Mouse (Mus musculus) spleen, postnatal 4 days (tissue): ENCODE results near the gene Map4k3.
"Not testable (repeated sequence)": the region's sequence is repeated elsewhere in the genome, so short reads cannot be mapped to it uniquely, and the experiment has no call there.

ENCODE experiments used
- DNase-seq, 2 experiments: peaks; one replicate each; pipeline ENCODE4 v3.0.0; 2022; ENCODE audit warnings: low spot score in 2 of 2

Map4k3 gene

DNA sequence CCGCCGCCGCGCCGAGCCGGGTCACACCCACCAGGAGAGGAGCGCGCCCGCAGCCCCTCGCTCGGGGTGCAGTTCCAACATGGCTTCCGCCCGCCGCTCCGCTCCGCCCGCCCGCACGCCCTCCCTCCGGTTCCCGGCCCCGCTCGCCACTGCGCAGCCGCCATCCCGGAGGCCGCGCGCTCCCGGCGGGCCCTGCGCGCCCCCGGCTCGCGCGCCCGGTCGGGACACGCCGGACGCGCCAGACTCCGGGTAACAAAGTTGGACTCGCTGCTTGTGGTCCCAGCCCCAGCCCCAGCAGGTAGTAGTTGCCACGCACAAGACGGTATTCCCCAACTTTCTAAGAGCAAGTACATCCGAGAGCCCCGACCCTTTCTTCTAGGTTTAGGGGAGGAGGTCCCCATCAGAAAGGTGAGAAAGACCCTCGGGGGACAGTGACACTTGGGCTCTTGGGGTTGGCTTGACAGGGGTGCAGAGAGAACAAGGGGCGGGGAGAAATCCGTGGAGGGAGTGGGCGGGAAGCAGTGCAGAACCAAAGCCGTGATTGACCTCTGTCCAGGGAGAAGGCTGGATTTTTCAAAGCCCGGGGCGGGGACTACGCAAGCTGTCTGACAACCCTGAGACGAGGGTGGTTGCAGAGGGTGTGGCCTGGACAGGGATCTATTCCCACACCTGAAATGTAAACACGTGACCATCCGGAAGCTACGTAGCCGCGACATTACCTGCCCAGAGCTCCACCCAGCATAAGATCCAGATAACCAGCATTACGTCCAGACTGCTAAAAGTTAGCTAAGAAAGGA, at the start of gene Map4k3:
TSS of gene Map4k3 (minus strand) at position 424 of the 797 bp plus-strand sequence.
- peak; percentile 64 to 82 for DNase-seq

DNA sequence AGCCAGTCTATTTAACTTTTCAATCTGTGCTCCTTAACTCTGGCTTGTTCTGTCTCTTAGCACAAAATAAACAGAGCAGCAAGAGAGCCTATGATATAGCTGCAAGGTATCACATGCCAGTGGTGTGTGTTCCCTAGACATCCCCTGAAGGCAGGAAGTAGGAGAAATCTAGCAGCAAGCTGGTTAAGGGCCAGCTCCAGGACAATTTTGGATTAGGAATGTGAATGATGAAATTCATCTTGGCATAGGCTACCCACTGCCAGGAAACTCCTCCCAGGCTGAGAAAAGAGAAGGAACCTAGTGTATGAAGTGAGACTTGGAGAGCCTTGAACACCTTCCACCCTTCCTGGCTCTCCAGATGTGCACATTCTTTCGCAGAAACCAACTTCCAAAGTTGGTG, 49.3 kb upstream of the Map4k3 start:
- no peak for DNase-seq

DNA sequence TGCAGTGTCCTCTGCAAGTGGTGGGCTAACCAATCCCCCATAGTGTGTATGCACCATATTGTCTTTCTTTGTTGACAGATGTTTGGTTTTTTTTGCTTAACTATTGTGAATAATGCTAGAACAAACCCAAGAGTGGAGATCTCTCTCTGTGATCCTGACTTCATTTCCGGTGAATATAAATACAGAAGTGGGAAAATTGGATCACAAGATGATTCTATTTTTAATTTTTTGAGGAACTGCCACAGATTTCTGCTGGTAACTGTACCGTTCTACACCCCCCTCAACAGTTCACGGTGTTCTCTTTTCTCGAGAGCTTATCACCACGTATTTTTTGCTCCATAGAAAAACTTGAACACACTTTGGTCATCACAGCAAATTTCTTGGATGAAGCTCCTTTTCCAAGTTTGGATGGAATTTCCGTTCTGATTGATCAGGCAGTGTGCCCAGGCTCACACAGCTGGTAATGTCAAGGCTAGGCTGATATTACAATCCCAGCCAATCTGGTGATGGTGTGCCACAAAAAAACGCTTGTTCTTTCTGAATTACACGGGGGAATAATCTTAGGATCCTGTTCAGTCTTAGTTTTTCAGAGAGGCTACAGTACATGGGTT, 47.0 kb upstream of the Map4k3 start:
- DNase-seq = no peak

DNA sequence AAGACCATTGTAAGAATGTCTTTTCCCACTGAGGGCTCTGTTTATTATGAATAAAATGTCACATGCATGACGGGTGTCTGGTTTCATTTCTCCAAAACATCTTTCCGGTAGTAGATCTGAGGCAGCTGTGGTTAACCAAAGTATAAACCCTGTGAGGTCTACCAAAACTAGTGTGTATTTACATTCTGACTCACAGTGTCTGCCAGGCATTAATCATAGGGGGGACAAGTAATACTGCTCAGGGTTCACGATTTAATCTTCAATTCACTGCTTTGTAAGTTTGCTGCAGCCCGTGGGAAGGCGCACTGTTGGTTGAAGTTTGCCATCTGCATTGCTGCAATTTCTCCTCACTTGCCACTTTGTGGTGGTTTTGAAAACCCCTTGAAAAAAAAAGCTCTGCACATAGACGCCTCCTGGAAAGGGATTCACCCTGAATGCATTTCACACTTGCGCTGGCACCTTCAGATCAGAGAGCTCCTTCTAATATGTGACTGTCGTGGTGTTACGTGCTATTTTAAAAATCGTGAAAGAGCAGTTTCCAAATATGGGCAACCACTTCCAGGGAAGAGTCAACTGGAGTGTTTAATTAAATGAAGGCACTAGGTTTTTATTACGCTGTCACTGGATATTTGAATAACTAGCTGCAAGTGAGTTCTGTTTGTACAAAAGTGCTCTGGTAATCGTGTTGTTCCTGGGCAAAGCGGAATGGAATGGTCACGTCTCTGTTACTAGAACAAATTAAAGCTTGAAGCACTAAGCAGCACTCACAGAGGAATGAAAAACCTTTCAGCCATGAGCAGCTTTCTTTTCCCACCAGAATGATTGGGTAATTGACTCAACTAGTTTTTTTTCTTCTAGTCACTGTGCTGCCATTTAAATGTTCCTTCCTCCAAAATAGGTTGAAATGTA, 44.5 kb upstream of the Map4k3 start:
- DNase-seq = no peak

DNA sequence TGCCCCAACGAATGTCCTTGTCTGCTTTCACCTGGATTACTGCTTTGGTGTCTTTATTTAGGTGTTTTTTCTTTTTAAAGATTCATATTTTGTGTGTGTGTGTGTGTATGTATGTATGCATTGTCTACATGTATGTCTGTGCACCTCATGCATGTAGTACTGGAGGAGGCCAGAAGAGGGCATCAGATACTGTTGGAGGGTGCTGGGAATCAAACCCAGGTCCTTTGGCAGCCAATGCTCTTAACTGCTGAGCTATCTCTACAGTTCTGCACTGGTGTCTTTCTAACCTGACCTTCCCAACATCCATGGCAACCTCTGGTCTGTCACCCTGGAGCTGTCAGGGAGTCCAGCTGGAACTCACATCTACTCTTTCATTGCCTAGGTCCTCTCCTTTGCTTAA, 41.8 kb upstream of the Map4k3 start:
- no peak for DNase-seq

DNA sequence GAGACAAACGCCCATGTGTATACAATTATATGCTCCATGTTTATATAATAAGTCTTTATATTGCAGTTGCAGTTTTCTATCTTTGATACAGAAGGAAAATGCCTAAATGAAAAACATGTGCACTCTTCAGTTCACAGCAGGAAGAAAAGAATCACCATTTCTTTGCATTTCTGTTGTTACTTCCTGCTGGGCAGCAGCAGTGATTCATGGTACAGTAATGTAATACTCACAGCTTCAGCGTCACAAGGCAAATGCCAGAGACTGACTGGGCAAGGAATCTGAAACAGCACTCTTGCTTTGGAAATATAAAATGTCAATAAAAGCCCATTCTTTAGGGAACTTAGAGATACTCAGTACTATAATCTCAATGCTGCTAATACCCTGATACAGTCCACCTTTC, 36.9 kb upstream of the Map4k3 start:
- no peak for DNase-seq

DNA sequence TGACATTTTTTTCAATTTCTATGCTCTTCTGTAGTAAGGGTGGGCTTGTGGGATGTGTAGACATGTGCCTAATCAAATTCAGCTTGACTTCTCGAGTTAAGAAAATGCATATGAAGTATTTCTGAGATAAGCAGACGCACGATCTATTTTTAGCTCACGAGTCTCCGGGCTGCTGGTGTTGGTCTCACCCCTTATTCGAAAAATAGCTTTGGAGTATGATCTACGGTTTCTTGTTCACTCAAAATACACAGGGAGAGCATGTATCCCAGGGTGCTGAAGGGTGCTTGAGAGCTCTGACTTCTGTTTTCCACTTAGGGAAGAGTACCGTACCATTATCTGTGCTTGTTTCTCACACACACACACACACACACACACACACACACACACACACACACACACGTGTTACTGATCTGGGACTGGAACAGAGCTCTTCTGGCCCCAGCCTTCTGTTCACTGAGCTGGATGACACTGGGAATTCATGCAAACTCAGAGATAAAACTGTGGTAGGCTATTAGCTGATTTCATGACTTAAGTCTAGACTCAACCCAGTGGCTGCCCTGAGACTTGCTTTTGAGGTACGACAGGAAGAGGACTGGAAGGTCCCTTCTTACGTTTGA, 34.9 kb upstream of the Map4k3 start:
- DNase-seq = no peak

DNA sequence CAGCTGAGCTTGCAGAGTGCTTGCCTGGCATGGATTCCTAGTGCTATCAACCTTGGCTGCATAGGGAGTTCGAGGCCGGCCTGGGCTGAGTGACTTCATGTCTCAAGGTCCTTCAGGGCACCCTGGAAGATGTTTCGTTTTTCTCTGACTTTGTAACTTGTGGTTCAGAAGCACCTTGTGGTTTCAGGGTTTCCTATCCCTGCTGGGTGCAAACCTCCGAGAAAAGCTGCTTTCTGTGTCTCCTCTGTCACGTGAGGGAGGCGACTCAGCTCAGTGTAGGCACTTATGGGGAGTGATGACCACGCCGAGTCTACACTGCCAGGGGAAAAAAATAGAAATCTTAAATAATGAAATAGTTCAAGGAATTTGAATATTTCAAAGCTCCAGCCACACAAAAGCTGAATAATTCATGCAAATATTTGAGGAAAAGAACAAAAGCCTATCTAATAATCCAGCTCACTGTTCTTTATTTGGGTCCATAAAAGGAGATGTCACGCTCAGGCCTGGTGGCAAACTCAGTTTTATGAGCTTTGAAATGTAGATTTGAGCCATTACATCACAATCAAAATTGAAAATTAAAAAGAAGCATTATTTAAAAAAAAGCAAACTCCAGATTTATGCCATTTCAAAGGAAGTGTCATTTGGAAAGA, 34.2 kb upstream of the Map4k3 start:
- no peak for DNase-seq

DNA sequence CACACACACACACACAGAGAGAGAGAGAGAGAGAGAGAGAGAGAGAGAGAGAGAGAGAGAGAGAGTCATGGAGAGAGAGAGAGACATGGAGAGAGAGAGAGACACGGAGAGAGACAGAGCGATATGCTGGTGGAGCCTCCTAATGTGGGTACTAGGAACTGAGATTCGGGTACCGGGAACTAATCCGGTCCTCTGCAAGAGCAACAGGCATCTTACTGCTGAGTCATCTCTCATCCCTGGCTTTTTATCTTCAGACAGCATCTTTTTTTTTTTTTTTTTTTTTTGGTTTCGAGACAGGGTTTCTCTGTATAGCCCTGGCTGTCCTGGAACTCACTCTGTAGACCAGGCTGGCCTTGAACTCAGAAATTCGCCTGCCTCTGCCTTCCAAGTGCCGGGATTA, 32.9 kb upstream of the Map4k3 start:
- DNase-seq = not testable (repeated sequence)

DNA sequence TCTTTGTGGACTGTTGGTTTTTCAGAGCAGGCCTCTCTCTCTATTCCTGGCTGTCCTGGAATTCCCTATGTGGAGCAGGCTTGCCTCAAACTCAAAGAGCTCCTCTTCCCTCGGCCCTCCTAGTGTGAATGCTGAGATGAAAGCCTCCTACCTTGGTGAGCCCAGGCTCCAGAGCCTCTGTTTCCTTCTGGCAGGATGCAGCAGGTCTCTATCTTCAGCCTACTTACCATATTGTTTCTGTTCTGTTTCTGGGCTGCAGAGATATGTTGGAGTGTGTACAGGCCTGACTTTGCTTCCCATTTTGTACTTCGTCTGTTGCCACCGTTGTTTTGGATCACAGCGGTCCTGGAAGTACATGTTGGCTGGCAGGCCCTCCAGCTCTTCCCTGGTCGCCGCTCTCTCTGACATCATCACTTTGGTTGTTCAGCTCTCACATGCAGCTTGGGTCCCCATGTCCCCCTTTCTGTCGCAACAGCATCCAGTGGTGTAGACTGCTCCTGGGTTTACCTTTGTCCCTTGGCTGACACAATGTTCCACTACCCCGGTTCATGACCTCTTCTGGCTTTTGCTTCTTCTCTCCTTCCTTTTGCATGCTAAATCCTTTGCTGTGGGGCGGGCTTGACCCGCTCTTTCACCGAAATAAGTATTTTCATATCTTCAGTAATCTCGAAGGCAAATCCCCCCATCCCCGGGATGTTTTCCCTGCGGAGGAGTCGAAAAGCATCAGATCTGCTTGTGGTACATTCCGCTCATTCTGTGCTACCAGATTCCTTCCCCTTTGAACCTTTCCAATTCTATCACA, 32.3 kb upstream of the Map4k3 start:
- DNase-seq = no peak

DNA sequence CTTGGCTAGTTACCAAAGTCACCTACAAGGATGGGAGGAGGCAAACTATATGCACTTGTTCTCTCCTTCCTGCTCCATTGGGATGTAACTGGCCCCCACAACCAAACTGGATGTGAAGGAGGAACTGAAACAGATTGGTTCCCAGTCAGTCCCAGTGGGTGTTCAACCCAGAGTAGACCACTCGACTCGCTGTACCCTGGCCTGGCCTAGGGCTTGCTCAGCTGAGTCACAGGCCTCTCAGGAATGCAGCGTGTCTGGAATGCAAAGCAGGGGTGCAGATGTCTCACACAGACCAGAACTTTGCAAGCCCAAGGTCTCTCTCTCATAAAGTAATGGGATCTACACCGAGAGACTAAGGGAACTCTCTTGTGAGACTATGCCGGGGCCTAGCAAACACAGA, 27.8 kb upstream of the Map4k3 start:
- no peak for DNase-seq

DNA sequence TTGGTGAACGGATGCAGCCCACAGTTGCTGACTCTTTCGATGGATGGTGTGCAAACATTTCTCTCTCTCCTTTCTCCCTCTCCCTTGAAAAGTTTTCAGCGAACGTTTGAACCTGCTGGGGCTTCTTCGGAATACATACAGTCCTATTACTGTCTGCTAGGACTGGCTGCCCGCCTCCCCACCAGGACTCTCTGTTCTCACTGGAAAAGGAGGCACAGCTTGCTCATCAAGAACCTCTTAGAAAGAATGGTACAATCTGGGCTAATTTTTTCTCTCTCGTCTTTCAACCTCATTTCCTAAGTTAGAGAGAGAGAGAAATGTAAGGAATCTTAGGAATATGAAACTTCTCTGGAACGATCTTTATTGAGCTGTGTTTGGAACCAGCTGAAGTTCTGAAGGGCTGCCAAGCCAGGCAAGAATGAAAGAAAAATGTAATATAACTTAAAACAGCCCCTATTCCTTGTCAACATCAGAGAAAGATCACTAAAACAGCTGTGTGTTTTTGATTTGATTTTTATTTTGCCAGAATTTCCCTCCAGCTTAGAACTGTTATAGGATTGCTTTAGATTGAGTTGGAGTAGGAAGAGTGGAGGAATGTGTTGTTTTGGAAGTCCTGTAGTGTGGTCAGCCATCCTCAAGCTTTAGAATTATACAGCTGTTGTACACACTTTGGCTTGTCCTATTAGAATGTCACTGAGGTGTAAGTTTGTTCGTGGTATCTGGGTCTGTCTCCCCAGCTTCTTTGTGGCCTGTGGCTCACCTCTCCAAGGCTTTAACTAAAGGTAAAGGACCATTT, 27.0 kb upstream of the Map4k3 start:
- no peak for DNase-seq

DNA sequence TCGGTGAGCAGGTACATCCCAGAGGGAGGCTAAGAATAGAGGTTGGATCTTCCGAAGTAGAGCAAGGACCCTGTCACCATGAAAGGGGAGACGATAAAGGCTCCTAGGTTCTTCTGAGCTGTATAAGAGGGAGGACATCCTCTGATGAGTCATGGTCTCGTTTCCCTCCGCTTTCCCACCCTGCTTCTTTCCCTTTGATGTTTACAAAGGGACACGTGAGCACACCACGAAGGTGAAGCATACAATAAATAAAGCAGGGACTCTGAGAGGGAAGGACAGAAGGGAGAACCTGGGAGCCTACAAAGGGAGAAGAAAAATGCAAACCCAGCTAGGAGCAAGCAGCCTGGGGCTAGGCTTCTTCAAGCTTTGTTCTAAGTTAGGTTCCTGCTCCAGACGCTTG, 26.3 kb upstream of the Map4k3 start:
- DNase-seq = no peak

DNA sequence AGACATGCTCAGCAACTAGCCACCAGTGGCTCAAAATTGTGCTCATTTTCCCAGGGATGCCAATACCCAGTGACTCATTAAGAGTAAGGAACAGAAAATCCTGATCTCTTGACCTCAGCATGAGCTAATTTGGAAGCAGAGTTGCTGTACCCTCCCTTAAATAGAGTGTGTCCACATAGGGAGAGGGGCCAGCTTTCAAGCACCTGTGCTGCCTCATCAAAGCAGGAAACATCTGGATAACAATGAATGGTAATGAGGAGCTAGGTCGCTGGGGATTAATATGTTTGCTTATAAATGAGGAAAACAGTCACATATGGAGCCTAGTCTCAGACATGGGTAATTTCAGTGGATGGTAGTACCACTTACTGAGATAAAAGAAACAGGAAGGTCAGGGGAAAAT, 24.2 kb upstream of the Map4k3 start:
- no peak for DNase-seq

DNA sequence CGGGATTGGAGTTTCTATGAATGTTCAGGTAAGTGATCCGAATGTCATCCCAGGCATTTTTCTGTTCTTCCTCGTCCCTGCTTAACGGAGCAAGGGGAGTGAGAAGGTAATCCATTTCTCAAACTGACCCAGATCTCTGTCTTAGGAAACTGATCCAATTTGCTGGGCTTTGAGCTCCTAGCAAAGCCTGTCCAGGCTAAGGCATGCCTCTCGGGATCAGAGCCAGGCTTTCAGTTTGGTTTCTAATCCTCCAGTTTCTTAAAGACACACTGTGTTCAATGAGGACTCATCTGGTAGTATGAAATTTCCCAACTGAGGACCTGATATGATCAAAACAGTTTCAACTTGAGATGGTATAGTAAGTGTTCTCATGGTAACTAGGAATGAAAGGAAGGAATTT, 11.1 kb upstream of the Map4k3 start:
- DNase-seq = no peak

DNA sequence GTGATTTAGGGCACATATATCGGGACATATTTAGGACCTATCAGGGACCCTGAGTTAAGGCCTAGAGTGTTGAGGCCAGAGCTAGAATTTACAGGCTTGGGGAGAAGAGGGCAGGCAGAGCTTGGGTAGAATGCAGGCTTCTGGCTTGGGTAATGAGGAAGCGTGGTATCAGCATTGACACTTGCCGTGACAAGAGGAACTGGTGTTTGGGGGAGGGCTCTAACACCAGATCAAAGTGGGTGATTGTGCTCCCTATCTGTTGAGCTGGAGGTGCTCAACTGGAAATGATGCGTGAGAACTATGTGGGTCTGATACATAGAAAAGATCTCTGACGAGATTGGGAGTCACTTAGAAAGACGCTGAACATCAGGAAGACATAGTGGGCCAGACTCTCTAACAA, 6.4 kb upstream of the Map4k3 start:
- no peak for DNase-seq

DNA sequence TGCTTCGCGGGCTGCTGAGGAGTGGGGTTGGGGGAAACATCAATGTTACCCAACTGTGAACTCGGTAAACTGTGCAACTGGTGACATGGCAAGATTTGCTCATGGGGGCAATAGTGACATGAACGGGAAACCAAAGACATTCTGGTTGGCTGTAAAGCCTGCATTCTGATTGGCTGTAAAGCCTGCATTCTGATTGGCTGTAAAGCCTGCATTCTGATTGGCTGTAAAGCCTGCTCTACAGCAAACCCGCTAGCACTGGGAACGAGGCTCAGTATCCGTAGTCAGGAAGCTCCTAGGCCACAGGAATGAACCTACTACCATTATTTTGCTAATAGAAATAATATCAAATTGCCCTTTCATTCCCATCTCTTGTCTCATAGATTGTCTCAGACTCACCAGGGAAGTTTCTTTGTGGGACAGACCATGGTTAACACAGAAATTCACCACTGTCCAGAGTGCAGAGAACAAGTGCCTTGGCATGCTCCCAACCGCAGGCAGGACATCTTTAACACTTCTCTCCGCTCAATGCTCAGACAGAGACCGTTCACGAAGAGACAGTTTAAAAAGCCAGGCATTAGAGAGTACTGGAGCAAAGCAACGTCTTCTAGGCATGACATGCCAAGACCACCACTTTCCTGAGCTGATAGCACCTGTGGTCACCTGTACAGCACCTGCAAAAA, 5.0 kb upstream of the Map4k3 start:
- no peak for DNase-seq

DNA sequence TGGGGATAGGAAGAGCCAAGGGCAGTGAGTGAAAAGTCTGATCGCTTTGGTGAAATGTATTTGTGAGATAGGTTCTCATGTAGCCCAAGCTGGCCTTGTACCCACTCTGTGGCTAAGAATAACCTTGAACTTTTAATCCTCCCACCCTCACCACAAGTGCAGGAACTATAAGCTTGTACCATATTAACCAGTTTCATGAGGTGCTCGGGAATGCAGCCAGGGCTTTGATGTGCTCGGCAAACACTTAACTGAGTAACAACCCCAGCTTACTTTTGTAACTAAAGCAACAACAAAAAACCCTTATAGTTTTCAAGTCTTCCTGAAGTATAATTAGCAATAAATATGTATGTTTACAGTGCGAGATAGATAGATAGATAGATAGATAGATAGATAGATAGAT, 4.0 kb upstream of the Map4k3 start:
- DNase-seq = no peak

DNA sequence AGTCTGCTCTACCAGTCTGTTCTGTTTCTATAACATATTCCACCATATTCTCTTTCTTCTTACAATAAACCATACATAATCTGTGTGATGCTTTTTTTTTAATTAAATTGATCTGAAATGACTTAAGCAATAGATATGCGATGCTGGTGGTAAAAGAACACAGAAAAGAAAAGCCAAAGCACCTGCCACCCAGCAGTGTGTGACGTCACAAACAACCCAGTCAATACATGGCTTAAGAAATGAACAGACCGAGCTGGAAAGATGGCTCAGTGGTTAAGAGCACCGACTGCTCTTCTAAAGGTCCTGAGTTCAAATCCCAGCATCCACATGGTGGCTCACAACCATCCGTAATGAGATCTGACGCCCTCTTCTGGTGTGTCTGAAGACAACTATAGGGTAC, 2.0 kb upstream of the Map4k3 start:
- not testable (repeated sequence) for DNase-seq
